Mouse (Mus musculus) T-helper 1 cell (primary cell): Measurements from ENCODE around the gene Gm19345.

Source experiments
- in situ Hi-C: fragments of 300-600 bp; cut with MboI, MseI; formaldehyde crosslinking; loops from one replicate; pipeline ENCODE4 v1.15.1; 2025; ENCODE audit warnings: high pct_unique_total_duplicates

Gene Gm19345

GRCm38 (mm10) chr7:19826756-19827155, 25.0 kb upstream of the Gm19345 start:
- in situ Hi-C loops = no loop called here

GRCm38 (mm10) chr7:19829694-19830093, 22.1 kb upstream of the Gm19345 start:
- in situ Hi-C loops = no loop called here

GRCm38 (mm10) chr7:19830682-19831156, 21.1 kb upstream of the Gm19345 start:
- in situ Hi-C loops = no loop called here

GRCm38 (mm10) chr7:19831837-19832236, 20.0 kb upstream of the Gm19345 start:
- in situ Hi-C loops = no loop called here

GRCm38 (mm10) chr7:19834055-19834454, 17.7 kb upstream of the Gm19345 start:
- in situ Hi-C loops = no loop called here

- in situ Hi-C loops = no loop called here
Observed at GRCm38 (mm10) chr7:19836843-19837242, 15.0 kb upstream of the Gm19345 start.

- in situ Hi-C loops = loop anchor here (5.0 kb wide), 1 partner anchor 38 kb away; no protein-coding TSS in a partner anchor
Observed at GRCm38 (mm10) chr7:19840371-19840770, 11.4 kb upstream of the Gm19345 start.

- in situ Hi-C loops = loop anchor here (5.0 kb wide), 1 partner anchor 39 kb away; no protein-coding TSS in a partner anchor
Observed at GRCm38 (mm10) chr7:19840936-19841335, 10.9 kb upstream of the Gm19345 start.

GRCm38 (mm10) chr7:19841686-19842413, 10.0 kb upstream of the Gm19345 start:
- in situ Hi-C loops = loop anchor here (5.0 kb wide), 1 partner anchor 40 kb away; no protein-coding TSS in a partner anchor

GRCm38 (mm10) chr7:19842885-19843504, 8.8 kb upstream of the Gm19345 start:
- in situ Hi-C loops = loop anchor here (5.0 kb wide), 1 partner anchor 41 kb away; no protein-coding TSS in a partner anchor

GRCm38 (mm10) chr7:19843561-19843960, 8.2 kb upstream of the Gm19345 start:
- in situ Hi-C loops = loop anchor here (5.0 kb wide), 1 partner anchor 41 kb away; no protein-coding TSS in a partner anchor

GRCm38 (mm10) chr7:19844521-19845171, 7.2 kb upstream of the Gm19345 start:
- in situ Hi-C loops = loop anchor here (5.0 kb wide), 1 partner anchor 42 kb away; no protein-coding TSS in a partner anchor

- in situ Hi-C loops = no loop called here
Observed at GRCm38 (mm10) chr7:19853526-19853925, 1.7 kb downstream of the Gm19345 start.

GRCm38 (mm10) chr7:19855663-19856062, 3.9 kb downstream of the Gm19345 start:
- in situ Hi-C loops = no loop called here

GRCm38 (mm10) chr7:19856283-19856682, 4.5 kb downstream of the Gm19345 start:
- in situ Hi-C loops = no loop called here

GRCm38 (mm10) chr7:19859740-19860139, 7.9 kb downstream of the Gm19345 start:
- in situ Hi-C loops = no loop called here

- in situ Hi-C loops = no loop called here
Observed at GRCm38 (mm10) chr7:19861199-19861598, 9.4 kb downstream of the Gm19345 start, which contains the start of gene Ceacam16. Ceacam16 (minus strand) TSS chr7:19861299.

GRCm38 (mm10) chr7:19864241-19864640, 12.4 kb downstream of the Gm19345 start:
- in situ Hi-C loops = no loop called here

GRCm38 (mm10) chr7:19865246-19866036, 13.6 kb downstream of the Gm19345 start:
- in situ Hi-C loops = no loop called here

- in situ Hi-C loops = no loop called here
Observed at GRCm38 (mm10) chr7:19866490-19866889, 14.7 kb downstream of the Gm19345 start.

GRCm38 (mm10) chr7:19867751-19868399, 16.1 kb downstream of the Gm19345 start:
- in situ Hi-C loops = no loop called here
